Mouse (Mus musculus): ENCODE results near the gene Naaladl2. TPM values are rescaled to one million over a fixed set of nuclear protein-coding genes. Genes with fewer than 3 reads are reported as not detected.

The Naaladl2 gene
- polyA plus RNA-seq, 1 experiment from 2014 or later = 0.48 TPM

GRCm38 (mm10) chr3:25113107-25113506 lies 31.0 kb downstream of the Naaladl2 start:
- H3K27ac ChIP-seq (ENCODE audit: low read depth, low read length) = no peak overlapping the region
- H3K27me3 ChIP-seq (ENCODE audit: control insufficient read depth, insufficient read depth, low read length) = no peaks in the 10 kb centered on the region
- no peak overlapping the region for H3K4me3 ChIP-seq (ENCODE audit: low read depth, low read length)
- no peak overlapping the region for H3K9ac ChIP-seq (ENCODE audit: low read length)
- H3K4me1 ChIP-seq (ENCODE audit: control insufficient read depth, insufficient read depth, low read length) = no peaks in the 10 kb centered on the region
- 70% methylated on average over 4 of the region's 4 CpGs for WGBS
- H3K36me3 ChIP-seq (ENCODE audit: control insufficient read depth, insufficient read depth, low read length) = no peaks in the 10 kb centered on the region
- H3K9me3 ChIP-seq (ENCODE audit: control insufficient read depth, low read length) = no peaks in the 10 kb centered on the region
- H3K4me2 ChIP-seq (ENCODE audit: low read depth) = no peak overlapping the region
- DNase-seq (ENCODE audit: low spot score) (no peak), ATAC-seq (ENCODE audit: insufficient read depth, low FRiP score, low TSS enrichment) (no peak)

GRCm38 (mm10) chr3:25108997-25109396 lies 35.1 kb downstream of the Naaladl2 start:
- Histone ChIP-seq H3K9me3 (ENCODE audit: control insufficient read depth, low read length) (no peaks in the 10 kb centered on the region), H3K27me3 (ENCODE audit: control insufficient read depth, insufficient read depth, low read length) (no peaks in the 10 kb centered on the region), H3K4me1 (ENCODE audit: control insufficient read depth, insufficient read depth, low read length) (no peaks in the 10 kb centered on the region), H3K9ac (ENCODE audit: low read length) (no peak overlapping the region), H3K4me3 (ENCODE audit: low read depth, low read length) (no peak overlapping the region), H3K36me3 (ENCODE audit: control insufficient read depth, insufficient read depth, low read length) (no peaks in the 10 kb centered on the region), H3K27ac (ENCODE audit: low read depth, low read length) (no peak overlapping the region), H3K4me2 (ENCODE audit: low read depth) (no peak overlapping the region)
- peak; percentile 9 for DNase-seq (ENCODE audit: low spot score)
- 63% methylated on average over 3 of the region's 3 CpGs for whole genome bisulfite sequencing
- ATAC-seq (ENCODE audit: insufficient read depth, low FRiP score, low TSS enrichment) = no peak

- Histone ChIP-seq H3K27me3 (ENCODE audit: control insufficient read depth, insufficient read depth, low read length) (no peaks in the 10 kb centered on the region), H3K4me3 (ENCODE audit: low read depth, low read length) (no peak overlapping the region), H3K4me2 (ENCODE audit: low read depth) (no peak overlapping the region), H3K27ac (ENCODE audit: low read depth, low read length) (no peak overlapping the region), H3K9me3 (ENCODE audit: control insufficient read depth, low read length) (no peaks in the 10 kb centered on the region), H3K9ac (ENCODE audit: low read length) (no peak overlapping the region), H3K4me1 (ENCODE audit: control insufficient read depth, insufficient read depth, low read length) (no peaks in the 10 kb centered on the region), H3K36me3 (ENCODE audit: control insufficient read depth, insufficient read depth, low read length) (no peaks in the 10 kb centered on the region)
- DNase-seq (ENCODE audit: low spot score) (no peak), ATAC-seq (ENCODE audit: insufficient read depth, low FRiP score, low TSS enrichment) (no peak)
- 89% methylated on average over 2 of the region's 2 CpGs for WGBS
These were observed 51.1 kb downstream of the Naaladl2 start for GRCm38 (mm10) chr3:25092986-25093385.

GRCm38 (mm10) chr3:25075785-25076184 lies 68.3 kb downstream of the Naaladl2 start:
- DNase-seq (ENCODE audit: low spot score) (no peak), ATAC-seq (ENCODE audit: insufficient read depth, low FRiP score, low TSS enrichment) (no peak)
- Histone ChIP-seq H3K4me1 (ENCODE audit: control insufficient read depth, insufficient read depth, low read length) (no peaks in the 10 kb centered on the region), H3K4me2 (ENCODE audit: low read depth) (no peak overlapping the region), H3K4me3 (ENCODE audit: low read depth, low read length) (no peak overlapping the region), H3K9ac (ENCODE audit: low read length) (no peak overlapping the region), H3K27me3 (ENCODE audit: control insufficient read depth, insufficient read depth, low read length) (no peaks in the 10 kb centered on the region), H3K36me3 (ENCODE audit: control insufficient read depth, insufficient read depth, low read length) (no peaks in the 10 kb centered on the region), H3K27ac (ENCODE audit: low read depth, low read length) (no peak overlapping the region), H3K9me3 (ENCODE audit: control insufficient read depth, low read length) (no peaks in the 10 kb centered on the region)
- 86% methylated on average over 1 of the region's 1 CpGs for WGBS

- Histone ChIP-seq H3K9ac (ENCODE audit: low read length) (no peak overlapping the region), H3K4me2 (ENCODE audit: low read depth) (no peak overlapping the region)
These were observed 69.8 kb downstream of the Naaladl2 start for GRCm38 (mm10) chr3:25074266-25074665.

GRCm38 (mm10) chr3:25073821-25074220 lies 70.2 kb downstream of the Naaladl2 start:
- 59% methylated on average over 6 of the region's 6 CpGs for WGBS
- Histone ChIP-seq H3K4me1 (ENCODE audit: control insufficient read depth, insufficient read depth, low read length) (no peaks in the 10 kb centered on the region), H3K9ac (ENCODE audit: low read length) (no peak overlapping the region), H3K9me3 (ENCODE audit: control insufficient read depth, low read length) (no peaks in the 10 kb centered on the region), H3K27me3 (ENCODE audit: control insufficient read depth, insufficient read depth, low read length) (no peaks in the 10 kb centered on the region), H3K27ac (ENCODE audit: low read depth, low read length) (no peak overlapping the region), H3K4me3 (ENCODE audit: low read depth, low read length) (no peak overlapping the region), H3K4me2 (ENCODE audit: low read depth) (no peak overlapping the region), H3K36me3 (ENCODE audit: control insufficient read depth, insufficient read depth, low read length) (no peaks in the 10 kb centered on the region)
- ATAC-seq (ENCODE audit: insufficient read depth, low FRiP score, low TSS enrichment) (no peak), DNase-seq (ENCODE audit: low spot score) (peak; percentile 21)

More at GRCm38 (mm10) chr3:25074266-25074665, 69.8 kb downstream of the Naaladl2 start:
- H3K36me3 ChIP-seq (ENCODE audit: control insufficient read depth, insufficient read depth, low read length) = no peaks in the 10 kb centered on the region
- H3K9me3 ChIP-seq (ENCODE audit: control insufficient read depth, low read length) = no peaks in the 10 kb centered on the region
- H3K27me3 ChIP-seq (ENCODE audit: control insufficient read depth, insufficient read depth, low read length) = no peaks in the 10 kb centered on the region
- DNase-seq (ENCODE audit: low spot score) = no peak
- no peak overlapping the region for H3K4me3 ChIP-seq (ENCODE audit: low read depth, low read length)
- 68% methylated on average over 4 of the region's 4 CpGs for WGBS
- no peak overlapping the region for H3K27ac ChIP-seq (ENCODE audit: low read depth, low read length)
- ATAC-seq (ENCODE audit: insufficient read depth, low FRiP score, low TSS enrichment) = no peak
- H3K4me1 ChIP-seq (ENCODE audit: control insufficient read depth, insufficient read depth, low read length) = no peaks in the 10 kb centered on the region

GRCm38 (mm10) chr3:25063217-25063616 lies 80.8 kb downstream of the Naaladl2 start:
- H3K36me3 ChIP-seq (ENCODE audit: control insufficient read depth, insufficient read depth, low read length) = no peaks in the 10 kb centered on the region
- H3K4me3 ChIP-seq (ENCODE audit: low read depth, low read length) = no peak overlapping the region
- H3K4me1 ChIP-seq (ENCODE audit: control insufficient read depth, insufficient read depth, low read length) = no peaks in the 10 kb centered on the region
- H3K9me3 ChIP-seq (ENCODE audit: control insufficient read depth, low read length) = no peaks in the 10 kb centered on the region
- H3K27ac ChIP-seq (ENCODE audit: low read depth, low read length) = no peak overlapping the region
- DNase-seq (ENCODE audit: low spot score) (no peak), ATAC-seq (ENCODE audit: insufficient read depth, low FRiP score, low TSS enrichment) (no peak)
- no peak overlapping the region for H3K4me2 ChIP-seq (ENCODE audit: low read depth)
- no peaks in the 10 kb centered on the region for H3K27me3 ChIP-seq (ENCODE audit: control insufficient read depth, insufficient read depth, low read length)
- 87% methylated on average over 4 of the region's 4 CpGs for WGBS
- H3K9ac ChIP-seq (ENCODE audit: low read length) = no peak overlapping the region

- no peak overlapping the region for H3K27ac ChIP-seq (ENCODE audit: low read depth, low read length)
- no peaks in the 10 kb centered on the region for H3K9me3 ChIP-seq (ENCODE audit: control insufficient read depth, low read length)
- ATAC-seq (ENCODE audit: insufficient read depth, low FRiP score, low TSS enrichment) = no peak
- no peaks in the 10 kb centered on the region for H3K36me3 ChIP-seq (ENCODE audit: control insufficient read depth, insufficient read depth, low read length)
- WGBS = 33% methylated on average over 2 of the region's 2 CpGs
- no peak overlapping the region for H3K4me2 ChIP-seq (ENCODE audit: low read depth)
- no peaks in the 10 kb centered on the region for H3K27me3 ChIP-seq (ENCODE audit: control insufficient read depth, insufficient read depth, low read length)
- no peaks in the 10 kb centered on the region for H3K4me1 ChIP-seq (ENCODE audit: control insufficient read depth, insufficient read depth, low read length)
- no peak overlapping the region for H3K9ac ChIP-seq (ENCODE audit: low read length)
- no peak overlapping the region for H3K4me3 ChIP-seq (ENCODE audit: low read depth, low read length)
- no peak for DNase-seq (ENCODE audit: low spot score)
These were observed 91.1 kb downstream of the Naaladl2 start for GRCm38 (mm10) chr3:25052975-25053374.

- DNase-seq (ENCODE audit: low spot score) = no peak
- H3K4me3 ChIP-seq (ENCODE audit: low read depth, low read length) = no peak overlapping the region
- peak; percentile 58; the same call in 1 of the 2 replicates for ATAC-seq (ENCODE audit: insufficient read depth, low FRiP score, low TSS enrichment)
- no peak overlapping the region for H3K9ac ChIP-seq (ENCODE audit: low read length)
- no peaks in the 10 kb centered on the region for H3K36me3 ChIP-seq (ENCODE audit: control insufficient read depth, insufficient read depth, low read length)
- H3K27me3 ChIP-seq (ENCODE audit: control insufficient read depth, insufficient read depth, low read length) = no peaks in the 10 kb centered on the region
- H3K27ac ChIP-seq (ENCODE audit: low read depth, low read length) = no peak overlapping the region
- WGBS = 77% methylated on average over 5 of the region's 5 CpGs
- no peaks in the 10 kb centered on the region for H3K9me3 ChIP-seq (ENCODE audit: control insufficient read depth, low read length)
- no peaks in the 10 kb centered on the region for H3K4me1 ChIP-seq (ENCODE audit: control insufficient read depth, insufficient read depth, low read length)
- no peak overlapping the region for H3K4me2 ChIP-seq (ENCODE audit: low read depth)
These were observed 124.1 kb downstream of the Naaladl2 start for GRCm38 (mm10) chr3:25019972-25020371.

All from neural tube, embryonic 11.5 days (tissue).